Mouse (Mus musculus) stomach, postnatal 0 days (tissue): ENCODE results near the gene Uggt1. TPM values are rescaled to one million over a fixed set of nuclear protein-coding genes. Genes with fewer than 3 reads are reported as not detected.
A peak's percentile ranks its signal among the peaks of the same experiment; 100 is the strongest.

Experiments
- ATAC-seq: fragments of 200-750 bp; cut with Nextera tagmentation; 2 replicates; pipeline ENCODE4 v1.8.0; 2017; ENCODE audit not compliant: low FRiP score, low TSS enrichment
- DNase-seq: peaks from one replicate; pipeline ENCODE4 v3.0.0-alpha.2; 2016; ENCODE audit warnings: low spot score
- H3K27ac ChIP-seq: fragments of 300-500 bp; sonication (generic); replicated peaks from 2 replicates; pipeline ENCODE4 v1.5.1; 2014; ENCODE audit warnings: mild to moderate bottlenecking, control low read depth
- H3K27me3 ChIP-seq: fragments of 300-500 bp; sonication (generic); 2 replicates; pipeline ENCODE4 v1.6.1; 2014; ENCODE audit warnings: low read length; ENCODE audit not compliant: control insufficient read depth, insufficient read depth
- H3K36me3 ChIP-seq: fragments of 300-500 bp; sonication (generic); 2 replicates; pipeline ENCODE4 v1.6.1; 2014; ENCODE audit warnings: low read length, mixed read lengths; ENCODE audit not compliant: control insufficient read depth, insufficient read depth
- H3K4me1 ChIP-seq: fragments of 300-500 bp; sonication (generic); replicated peaks from 2 replicates; pipeline ENCODE4 v1.6.1; 2014; ENCODE audit warnings: antibody characterized with exemption; ENCODE audit not compliant: control insufficient read depth, insufficient read depth
- H3K4me2 ChIP-seq: fragments of 300-500 bp; sonication (generic); replicated peaks from 2 replicates; pipeline ENCODE4 v1.6.1; 2014; ENCODE audit warnings: low read depth, mild to moderate bottlenecking, control low read depth, moderate library complexity
- H3K4me3 ChIP-seq: fragments of 300-500 bp; sonication (generic); 2 replicates; pipeline ENCODE4 v1.5.1; 2014; ENCODE audit warnings: low read depth, low read length, control low read depth
- H3K9ac ChIP-seq: fragments of 300-500 bp; sonication (generic); 2 replicates; pipeline ENCODE4 v1.6.1; 2014; ENCODE audit warnings: mild to moderate bottlenecking, low read length, control low read depth, mixed read lengths
- H3K9me3 ChIP-seq: fragments of 300-500 bp; sonication (generic); 2 replicates; pipeline ENCODE4 v1.6.1; 2016; ENCODE audit warnings: low read length; ENCODE audit not compliant: control insufficient read depth
- CTCF ChIP-seq: IDR thresholded peaks from 2 replicates; pipeline ENCODE4 v1.5.1; 2016; ENCODE audit warnings: antibody characterized with exemption, low read depth, mild to moderate bottlenecking, moderate library complexity
- EP300 ChIP-seq: optimal IDR thresholded peaks from 2 replicates; pipeline ENCODE3; 2016; ENCODE audit warnings: antibody characterized with exemption
- WGBS: fragments of 180-500 bp; shearing (Covaris S2); extraction: QIAGEN DNeasy Blood & Tissue Kit; methylation state at CpG from one replicate; pipeline ENCODE4 v1.1.7; 2014; 5-methylcytosine and 5-hydroxymethylcytosine counted together
- polyA plus RNA-seq: library from polyadenylated mRNA; unstranded; fragments of >200 nt; fragmentation: Nextera tagmentation; extraction: Ambion mirVana; gene quantifications from 2 replicates; pipeline ENCODE4 v1.2.1, GENCODE M21; 2015

Gene Uggt1
- polyA plus RNA-seq, 1 experiment from 2014 or later: 28.9 TPM

DNA sequence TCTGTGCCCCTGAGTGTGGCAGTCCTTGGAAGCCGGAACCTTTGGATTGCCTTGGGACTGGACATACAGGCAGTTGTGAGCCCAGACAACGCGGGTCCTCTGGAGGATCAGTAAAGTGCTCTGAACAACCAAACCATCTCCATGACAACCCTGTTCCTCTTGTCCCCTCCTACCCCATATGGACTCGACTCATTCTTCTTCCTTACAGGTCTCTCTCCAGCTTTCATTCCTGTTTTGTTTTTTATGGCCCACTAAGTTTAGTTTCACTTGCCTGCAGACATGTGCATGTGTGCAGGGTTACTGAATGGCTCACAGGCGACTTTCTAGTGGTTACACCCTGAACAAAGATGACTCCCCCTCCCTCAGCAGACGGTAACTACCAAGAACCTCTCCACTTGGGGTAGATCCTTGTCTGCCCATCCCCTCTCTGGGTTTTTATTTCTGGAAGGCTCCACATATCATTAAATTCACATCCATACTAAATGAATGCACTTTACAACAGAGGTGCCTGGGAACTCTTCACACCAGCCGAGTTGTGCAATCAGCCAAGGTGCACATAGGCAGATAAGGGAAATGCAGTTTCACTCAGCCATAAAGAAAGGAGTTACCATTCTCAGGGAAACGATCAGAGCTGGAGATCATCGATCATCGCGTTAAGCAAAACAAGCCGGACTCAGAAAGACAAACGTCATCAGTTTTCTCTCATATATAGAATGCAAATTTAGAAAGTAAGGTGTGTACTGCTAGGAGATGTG is 31.3 kb upstream of the Uggt1 start:
- Histone ChIP-seq H3K27ac (peak overlapping the region; percentile 81), H3K27me3 (no peaks in the 10 kb centered on the region)

DNA sequence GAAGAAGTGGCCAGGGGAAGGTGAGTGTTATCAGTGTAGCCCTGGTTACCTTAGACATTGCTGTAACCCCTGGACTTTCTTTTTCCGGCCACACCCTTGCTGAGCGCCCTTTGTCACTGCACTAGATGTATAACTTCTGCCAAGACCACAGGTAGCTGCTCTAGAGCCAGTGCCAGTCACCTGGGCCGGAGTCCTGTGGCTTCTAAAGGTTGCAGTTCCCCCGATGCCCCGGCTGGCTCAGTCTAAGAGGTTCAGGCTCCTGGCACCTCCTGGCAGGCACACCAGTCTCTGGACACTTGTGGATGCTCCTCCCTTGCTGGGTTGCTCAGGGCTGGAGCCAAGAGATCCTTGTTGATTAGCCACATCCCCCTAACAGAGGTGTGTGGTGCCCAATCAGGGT is 29.9 kb upstream of the Uggt1 start, which contains the start of gene Neurl3:
Gene Neurl3 (minus strand): TSS at position 225 of the 400 bp plus-strand sequence.
- H3K4me1 ChIP-seq: peaks cover 16% of the 10 kb centered on the region
- H3K36me3 ChIP-seq: no peaks in the 10 kb centered on the region
- H3K27me3 ChIP-seq: no peaks in the 10 kb centered on the region
- H3K27ac ChIP-seq: peak within 1 kb of the TSS; percentile 95
- TF ChIP-seq EP300 (no peak), CTCF (no peak)
- 73% methylated on average over 5 of the region's 5 CpGs for WGBS
- H3K4me3 ChIP-seq: peak within 1 kb of the TSS; percentile 32; the same call in 1 of the 2 replicates
- peak; percentile 75 for DNase-seq
- H3K9ac ChIP-seq: 0 out of 2 replicates have a peak within 1 kb of the TSS, but pooled peaks have one; percentile 13
- ATAC-seq: peak; percentile 46
- peak within 1 kb of the TSS; percentile 48 for H3K4me2 ChIP-seq
- no peaks in the 10 kb centered on the region for H3K9me3 ChIP-seq

More for the DNA sequence above, 31.3 kb upstream of the Uggt1 start:
- H3K9ac ChIP-seq: no peak overlapping the region
- H3K4me3 ChIP-seq: no peak overlapping the region
- WGBS: 60% methylated on average over 13 of the region's 13 CpGs
- H3K4me1 ChIP-seq: peaks cover 12% of the 10 kb centered on the region
- no peaks in the 10 kb centered on the region for H3K36me3 ChIP-seq
- no peaks in the 10 kb centered on the region for H3K9me3 ChIP-seq
- TF ChIP-seq CTCF (no peak), EP300 (no peak)
- ATAC-seq (no peak), DNase-seq (peak; percentile 34)
- H3K4me2 ChIP-seq: no peak overlapping the region

DNA sequence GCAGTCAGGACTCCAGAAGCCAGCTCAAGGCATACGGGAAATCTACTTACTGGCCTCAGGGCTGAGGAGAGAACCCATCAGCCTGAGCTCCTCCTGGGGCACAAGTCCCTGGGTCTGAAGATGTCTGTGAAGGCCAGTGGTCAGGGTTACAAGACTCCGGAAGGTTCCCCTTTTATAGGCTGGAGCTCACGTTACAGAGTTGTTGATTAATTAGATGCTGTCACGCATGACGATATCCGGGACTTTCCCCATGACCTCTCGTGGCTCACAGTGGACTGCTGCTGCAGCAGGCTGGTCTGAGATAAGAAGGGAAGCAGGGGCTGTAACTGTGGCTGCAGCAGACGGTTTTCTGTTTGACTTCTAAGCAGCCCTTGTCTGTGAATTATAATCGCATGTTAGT is 28.8 kb upstream of the Uggt1 start:
- peak overlapping the region; percentile 32 for H3K4me3 ChIP-seq
- 6% methylated on average over 9 of the region's 9 CpGs for WGBS
- ATAC-seq: peak; percentile 55

DNA sequence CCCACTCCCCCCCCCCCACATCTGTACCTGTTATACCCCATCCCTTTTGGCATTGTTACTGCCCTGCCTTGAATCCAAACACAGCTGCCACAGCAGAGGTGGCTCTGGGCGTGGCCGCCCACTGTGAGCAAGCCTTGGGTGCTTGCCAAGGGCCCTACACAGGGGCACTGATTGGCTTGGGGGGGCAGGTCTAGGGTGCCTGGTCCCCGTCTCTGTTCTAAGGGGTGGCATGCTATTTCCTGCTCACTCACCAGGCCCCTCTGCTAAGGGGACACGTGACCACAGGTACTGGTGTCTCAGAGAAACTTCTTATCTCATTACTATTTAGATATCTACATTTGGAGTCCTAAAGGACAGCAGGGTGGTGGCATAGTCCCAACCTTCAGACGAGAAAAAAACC is 28.0 kb upstream of the Uggt1 start:
- no peaks in the 10 kb centered on the region for H3K27me3 ChIP-seq
- no peaks in the 10 kb centered on the region for H3K9me3 ChIP-seq
- H3K4me2 ChIP-seq: peak overlapping the region; percentile 48
- 47% methylated on average over 5 of the region's 5 CpGs for WGBS
- peak overlapping the region; percentile 61; the same call in 1 of the 2 replicates for H3K9ac ChIP-seq
- TF ChIP-seq CTCF: no peak
- TF ChIP-seq EP300: no peak
- peaks cover 16% of the 10 kb centered on the region for H3K4me1 ChIP-seq
- DNase-seq (peak; percentile 93), ATAC-seq (peak; percentile 58)
- H3K27ac ChIP-seq: peak overlapping the region; percentile 95
- no peaks in the 10 kb centered on the region for H3K36me3 ChIP-seq
- H3K4me3 ChIP-seq: peak overlapping the region; percentile 32

More for the DNA sequence above, 28.8 kb upstream of the Uggt1 start:
- Histone ChIP-seq H3K9ac (peak overlapping the region; percentile 61), H3K27ac (peak overlapping the region; percentile 95), H3K36me3 (no peaks in the 10 kb centered on the region), H3K4me2 (peak overlapping the region; percentile 48), H3K4me1 (peaks cover 16% of the 10 kb centered on the region), H3K9me3 (no peaks in the 10 kb centered on the region), H3K27me3 (no peaks in the 10 kb centered on the region)
- TF ChIP-seq CTCF (no peak), EP300 (no peak)
- DNase-seq: peak; percentile 82

DNA sequence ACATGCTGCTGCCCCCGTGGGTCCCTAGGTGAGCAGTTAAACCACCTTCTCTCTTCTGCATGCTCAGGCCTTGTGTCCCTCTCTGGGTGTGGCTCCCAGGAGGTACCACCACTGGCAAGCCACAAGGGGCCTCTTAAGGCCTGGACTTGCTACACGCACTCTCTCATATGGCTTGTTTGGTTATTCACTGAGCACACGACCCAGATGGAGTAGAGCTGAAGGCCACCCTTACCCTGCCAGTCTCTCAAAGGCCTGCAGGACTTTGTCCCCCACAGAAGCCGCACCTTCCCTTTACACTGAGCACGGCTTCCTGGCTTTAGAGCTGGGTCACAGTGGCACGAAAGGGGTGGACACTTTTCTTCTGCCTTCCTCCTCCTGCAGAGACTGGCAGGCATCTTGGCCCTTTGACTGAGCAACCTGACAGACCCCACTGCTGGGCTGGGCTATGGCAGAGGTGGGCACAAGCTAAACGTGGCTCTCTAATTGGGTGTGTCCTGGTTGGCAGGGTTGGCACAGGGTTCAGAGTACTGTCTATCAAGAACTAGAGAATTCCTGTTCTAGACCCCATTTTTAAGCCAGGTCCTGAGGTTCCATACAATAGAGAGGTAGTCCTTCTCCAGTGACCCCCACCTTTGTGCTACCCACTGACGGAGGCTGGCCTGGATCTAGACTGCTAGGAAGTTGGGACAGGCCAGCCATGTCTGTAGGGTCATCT is 27.2 kb upstream of the Uggt1 start:
- 50% methylated on average over 8 of the region's 8 CpGs for WGBS
- 0 out of 2 replicates have a peak overlapping the region, but pooled peaks have one; percentile 18 for H3K9ac ChIP-seq
- peak; percentile 32 for TF ChIP-seq CTCF
- no peak for TF ChIP-seq EP300
- 0 out of 2 replicates have a peak overlapping the region, but pooled peaks have one; percentile 4 for H3K4me3 ChIP-seq
- DNase-seq: peak; percentile 81
- peaks cover 16% of the 10 kb centered on the region for H3K4me1 ChIP-seq
- no peaks in the 10 kb centered on the region for H3K27me3 ChIP-seq
- no peaks in the 10 kb centered on the region for H3K36me3 ChIP-seq
- peak; percentile 84 for ATAC-seq
- H3K27ac ChIP-seq: peak overlapping the region; percentile 95
- H3K4me2 ChIP-seq: peak overlapping the region; percentile 48
- no peaks in the 10 kb centered on the region for H3K9me3 ChIP-seq
